Mouse (Mus musculus) spleen, postnatal 36 days (tissue): ENCODE measurements around the gene Sytl4.

ENCODE experiments used
- DNase-seq, 2 experiments: peaks; one replicate each; pipeline ENCODE4 v3.0.0; 2022; ENCODE audit warnings: low spot score in 2 of 2, mixed read lengths in 1 of 2

Sytl4 gene

DNA sequence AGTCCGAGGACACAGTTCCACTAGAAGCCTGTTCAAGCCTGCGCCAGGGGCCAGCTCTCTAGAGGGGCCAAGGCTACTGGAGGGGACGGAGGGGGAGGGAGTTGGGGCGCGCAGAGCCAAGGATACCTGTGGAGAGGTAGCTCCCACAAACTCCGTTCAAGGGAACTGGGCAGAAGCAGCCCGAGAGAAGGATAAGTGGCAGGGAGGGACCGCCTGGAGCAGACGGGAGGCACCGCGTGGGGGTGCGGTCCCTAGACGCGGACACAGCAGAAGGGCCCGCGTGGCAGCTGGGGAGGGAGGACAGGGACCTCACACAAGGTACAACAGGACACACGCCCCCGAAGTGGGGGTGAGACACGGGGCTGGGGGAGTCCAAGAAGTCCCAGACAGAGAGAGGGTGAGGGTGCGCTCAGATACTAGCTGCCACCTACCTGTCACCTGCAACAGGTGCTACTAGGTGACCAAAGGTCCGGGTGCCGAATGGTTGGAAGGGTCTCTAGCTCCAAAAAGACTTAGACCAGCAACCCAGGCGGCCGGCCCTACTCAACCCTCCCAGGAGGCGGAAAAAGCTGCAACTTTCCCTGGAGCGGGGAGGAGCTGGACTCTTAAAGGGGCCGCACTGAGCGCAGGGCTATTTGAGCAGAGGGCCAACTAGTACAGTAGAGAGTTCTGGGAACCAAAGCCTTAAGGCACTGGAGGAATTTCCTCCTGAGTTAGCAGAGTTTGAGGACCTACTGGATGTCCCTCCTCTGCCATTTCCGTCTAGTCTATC, at the start of gene Sytl4:
Gene Sytl4 (minus strand): TSS at position 582 of the 772 bp plus-strand sequence.
- no peak for DNase-seq

DNA sequence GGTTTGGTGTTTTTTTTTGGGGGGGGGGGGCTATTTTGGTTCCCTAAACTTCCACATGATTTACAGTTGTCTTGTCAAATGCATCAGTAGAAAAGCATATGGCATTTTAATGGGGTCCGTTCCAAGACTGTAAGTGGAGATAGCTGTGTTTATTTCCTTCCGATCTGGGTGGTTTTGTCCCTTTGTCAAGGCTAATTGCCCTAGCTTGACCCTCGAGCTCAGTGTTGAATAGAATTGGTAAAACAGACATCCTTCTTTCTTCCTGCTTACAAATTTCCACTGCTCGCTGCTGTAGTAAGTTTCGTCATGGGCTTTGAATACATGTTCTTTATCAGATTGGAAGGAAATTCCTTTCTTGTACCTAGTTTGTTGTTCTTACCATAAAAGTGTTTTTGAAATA, 39.1 kb upstream of the Sytl4 start:
- no peak for DNase-seq

DNA sequence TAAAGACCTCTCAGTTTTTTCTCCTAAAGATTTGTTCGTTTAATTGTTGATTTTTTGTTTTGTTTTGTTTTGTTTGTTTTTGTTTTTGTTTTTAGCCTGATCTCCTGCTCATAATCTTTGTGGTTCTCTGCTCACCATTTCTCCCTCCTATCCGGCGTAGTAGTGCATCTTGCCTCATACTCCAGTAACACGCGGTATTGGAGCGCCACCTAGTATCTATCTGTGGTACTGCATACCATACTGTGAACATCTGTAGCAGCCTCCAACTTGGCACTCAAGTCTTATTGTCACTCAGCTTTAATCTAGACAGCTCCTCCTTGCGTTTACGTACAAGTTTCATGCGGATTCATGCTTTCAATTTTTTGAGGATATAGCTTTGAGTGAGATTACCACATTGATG, 37.4 kb upstream of the Sytl4 start:
- DNase-seq: peak; percentile 4 to 10

DNA sequence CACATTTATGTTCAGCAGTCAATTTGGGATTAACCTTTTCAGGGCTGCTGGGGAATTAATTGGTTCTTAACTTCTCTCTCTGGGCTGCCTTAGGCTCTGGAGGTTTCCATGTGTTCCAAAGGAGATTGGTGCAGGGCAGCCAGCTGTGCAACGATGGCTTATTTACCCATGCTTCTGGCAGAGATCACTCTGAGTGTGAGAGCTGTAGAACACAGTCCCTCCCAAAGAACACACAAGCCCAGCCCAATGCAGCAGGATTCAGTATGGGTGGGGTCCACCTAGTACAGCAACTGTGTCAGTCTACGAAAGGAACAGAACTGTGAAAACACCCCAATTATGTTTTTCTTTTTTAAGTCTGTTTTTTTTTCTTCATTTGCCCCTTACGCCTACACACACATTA, 14.3 kb upstream of the Sytl4 start:
- DNase-seq: no peak

DNA sequence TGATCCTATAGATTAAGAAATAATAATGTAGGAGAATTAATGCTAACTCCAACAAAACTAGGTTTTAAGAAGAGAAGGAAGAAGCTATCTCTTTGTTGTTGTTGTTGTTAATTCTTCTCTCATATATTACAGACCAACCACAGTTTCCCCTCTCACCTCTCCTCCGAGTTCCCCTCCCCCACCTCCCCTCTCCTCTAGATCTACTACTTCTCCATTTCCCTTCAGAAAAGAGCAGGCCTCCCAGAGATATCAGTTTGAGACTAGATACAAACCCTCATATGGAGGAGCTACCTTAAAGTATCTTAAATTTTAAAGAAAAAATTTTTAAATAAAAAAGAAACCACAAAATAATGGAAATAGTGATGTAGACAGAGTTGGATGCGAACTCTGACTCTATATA, 17.0 kb downstream of the Sytl4 start:
- DNase-seq: no peak

DNA sequence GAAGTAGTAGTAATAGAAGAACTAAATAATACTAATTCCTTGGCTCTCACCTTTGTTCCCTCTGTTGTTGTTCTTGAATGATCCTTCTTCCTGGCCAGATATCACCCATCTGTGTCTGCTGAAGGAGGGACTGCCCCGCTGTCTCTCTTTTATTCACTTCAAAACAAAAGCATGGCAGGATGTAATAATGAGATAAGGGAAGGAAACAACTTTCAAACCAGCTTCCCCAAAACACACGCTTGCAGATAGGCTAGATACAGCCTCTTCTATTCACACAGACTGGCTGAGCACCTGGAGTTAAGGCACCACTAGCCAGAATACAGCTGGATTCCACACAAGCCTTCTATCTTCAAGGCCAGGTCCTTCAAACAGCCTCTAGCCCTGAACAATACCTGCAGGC, 21.0 kb downstream of the Sytl4 start:
- DNase-seq: no peak

DNA sequence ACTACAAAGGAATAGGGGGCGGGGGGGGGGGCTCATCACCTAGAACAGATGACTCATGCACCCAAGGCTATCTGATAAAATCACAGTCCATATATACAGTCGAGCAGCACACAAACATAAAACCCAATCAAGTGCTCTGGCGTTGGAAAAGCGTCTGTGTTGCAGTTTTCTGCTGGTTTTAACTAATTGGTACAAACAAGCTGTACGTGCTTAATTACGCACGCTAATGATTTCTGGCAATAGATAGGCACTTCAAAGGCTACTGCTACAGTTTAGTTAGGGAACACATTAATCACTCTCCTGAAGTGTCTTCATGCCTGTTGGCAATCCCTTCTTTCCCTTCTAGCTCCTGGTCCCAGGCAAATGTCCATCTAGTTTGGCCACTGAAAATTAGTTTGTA, 27.0 kb downstream of the Sytl4 start:
- no peak for DNase-seq

DNA sequence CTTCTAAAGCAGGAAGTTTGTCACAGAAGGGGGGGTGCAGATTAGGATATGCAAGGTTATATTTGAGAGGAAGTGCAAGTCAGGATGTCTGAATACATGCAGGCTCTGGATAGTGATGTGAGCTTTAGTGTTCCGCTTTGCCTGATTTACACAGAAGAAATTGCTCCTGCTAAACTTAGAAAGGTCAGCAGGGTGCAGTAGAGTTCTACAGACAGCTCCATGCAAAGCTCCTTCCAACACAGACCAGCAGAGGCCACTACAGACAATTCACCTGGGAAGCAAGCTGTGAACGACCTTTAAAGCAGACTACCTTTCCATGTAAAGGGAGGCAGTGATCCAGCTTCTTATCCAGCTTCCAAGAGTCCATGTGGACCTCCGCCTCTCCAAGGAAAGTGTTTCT, 34.2 kb downstream of the Sytl4 start:
- peak; percentile 16 to 21 for DNase-seq

DNA sequence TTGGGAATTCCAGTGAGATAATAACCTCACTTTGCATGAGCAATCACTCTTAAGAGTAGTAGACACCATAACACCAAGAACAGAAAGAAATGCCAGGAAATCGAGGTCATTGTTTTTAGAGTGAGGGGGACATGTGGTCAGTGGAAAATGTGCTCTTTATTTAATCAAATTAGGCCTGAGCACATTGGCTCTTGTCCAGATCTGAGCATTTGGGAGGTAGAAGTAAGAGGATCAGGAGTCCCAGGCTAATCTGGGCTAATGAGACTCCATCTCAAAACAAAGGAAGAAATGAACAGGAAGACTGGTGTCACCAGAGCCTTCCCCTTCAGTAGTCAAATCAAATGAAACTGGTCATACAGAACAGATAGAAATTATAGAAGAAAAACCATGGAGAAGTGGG, 42.1 kb downstream of the Sytl4 start:
- DNase-seq: no peak

DNA sequence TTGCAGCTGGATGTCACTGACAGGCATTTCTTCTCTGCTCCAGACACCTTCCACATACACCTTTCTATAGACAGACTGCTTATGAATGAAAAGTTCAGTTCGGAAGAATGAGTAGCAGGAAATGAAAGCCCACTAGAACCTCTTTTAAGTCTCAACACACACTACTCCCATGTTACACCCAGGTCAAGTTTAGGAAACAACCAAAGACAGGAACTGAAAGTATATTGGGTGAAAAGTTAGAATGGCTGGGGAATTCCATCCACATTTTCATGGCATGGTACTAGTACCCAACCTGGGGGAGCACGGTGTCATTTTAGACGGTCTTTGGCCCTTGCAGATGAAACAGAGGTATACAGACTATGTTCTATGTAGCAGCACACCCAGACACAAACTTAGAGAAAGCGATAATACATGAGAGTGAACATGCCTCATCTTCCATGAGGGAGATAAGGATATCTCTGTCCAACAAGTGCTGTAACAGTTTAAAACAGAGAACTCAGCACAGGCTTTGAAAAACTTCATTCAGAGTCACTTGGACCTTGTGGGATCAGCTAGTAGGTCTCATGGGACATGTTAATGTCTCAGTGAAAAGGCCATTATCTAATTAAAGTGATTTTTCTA, 44.9 kb downstream of the Sytl4 start:
- no peak for DNase-seq

DNA sequence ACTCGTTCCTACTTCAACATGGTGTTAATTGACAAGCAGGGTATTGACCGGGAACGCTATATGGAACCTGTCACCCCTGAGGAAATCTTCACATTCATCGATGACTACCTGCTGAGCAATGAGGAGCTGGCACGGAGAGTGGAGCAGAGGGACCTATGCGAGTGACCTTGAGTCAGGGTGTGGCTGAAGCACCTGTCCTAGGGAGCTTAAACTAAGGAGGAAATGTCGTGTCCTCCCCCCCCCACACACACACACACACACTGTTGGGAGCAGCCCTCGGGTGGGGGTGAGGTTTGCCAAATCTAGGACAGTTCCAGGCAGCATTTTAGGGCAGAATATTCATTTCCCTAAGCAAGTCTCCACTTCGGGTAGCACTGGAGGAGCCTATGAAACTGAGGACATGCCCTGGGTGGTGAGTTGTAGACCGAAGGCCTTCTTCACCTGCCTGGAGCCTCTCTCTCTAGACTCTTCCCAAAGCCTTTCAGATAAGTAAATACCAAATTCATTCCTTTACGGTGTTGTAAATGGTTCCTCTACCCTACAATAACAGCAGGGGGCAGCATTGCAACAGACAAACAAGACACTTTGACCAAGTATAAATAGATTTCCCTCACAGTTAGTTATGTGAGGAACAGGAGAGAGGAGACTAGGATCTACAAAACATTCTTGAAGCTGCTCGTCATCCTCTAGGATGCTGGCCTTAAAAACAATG, 50.2 kb downstream of the Sytl4 start:
- DNase-seq: peak in 1 of 2 experiments; percentile 15

DNA sequence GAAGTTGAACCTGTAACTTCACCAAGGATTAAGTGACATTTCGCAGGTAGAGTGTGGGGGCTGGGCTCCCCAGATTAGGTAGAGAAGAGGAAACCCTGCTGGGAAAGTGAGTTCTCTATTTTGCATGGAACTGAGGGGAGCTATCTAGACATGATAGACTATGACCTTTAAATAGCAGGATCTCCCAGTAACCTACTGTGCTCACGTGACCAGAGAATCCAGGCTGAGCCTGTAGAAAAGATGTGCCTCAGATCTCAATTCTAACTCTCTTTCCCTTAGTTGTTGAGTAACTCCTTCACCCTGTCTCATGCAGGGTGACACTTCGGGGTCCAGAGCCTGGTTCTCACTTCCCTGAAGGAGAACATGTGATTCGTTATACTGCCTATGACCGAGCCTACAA, 54.9 kb downstream of the Sytl4 start:
- no peak for DNase-seq

DNA sequence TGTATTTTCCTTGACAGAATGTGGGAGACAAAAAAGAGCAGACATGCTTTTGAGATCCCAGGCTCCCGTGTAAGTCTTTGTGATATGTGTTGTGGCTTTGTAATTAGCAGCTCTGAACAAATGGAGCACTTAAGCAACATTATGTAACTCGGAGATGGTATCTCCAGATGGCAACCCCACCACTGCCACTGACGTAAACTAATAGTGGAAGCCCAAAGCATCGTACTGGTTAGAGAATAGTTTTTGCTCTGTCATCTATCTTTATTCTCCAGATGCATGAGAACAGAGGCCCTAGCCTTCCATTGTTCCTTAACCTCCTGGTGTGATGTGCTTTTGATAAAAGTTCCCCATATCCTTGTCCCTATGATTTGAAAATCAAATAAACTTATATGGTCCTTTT, 60.4 kb downstream of the Sytl4 start:
- no peak for DNase-seq

DNA sequence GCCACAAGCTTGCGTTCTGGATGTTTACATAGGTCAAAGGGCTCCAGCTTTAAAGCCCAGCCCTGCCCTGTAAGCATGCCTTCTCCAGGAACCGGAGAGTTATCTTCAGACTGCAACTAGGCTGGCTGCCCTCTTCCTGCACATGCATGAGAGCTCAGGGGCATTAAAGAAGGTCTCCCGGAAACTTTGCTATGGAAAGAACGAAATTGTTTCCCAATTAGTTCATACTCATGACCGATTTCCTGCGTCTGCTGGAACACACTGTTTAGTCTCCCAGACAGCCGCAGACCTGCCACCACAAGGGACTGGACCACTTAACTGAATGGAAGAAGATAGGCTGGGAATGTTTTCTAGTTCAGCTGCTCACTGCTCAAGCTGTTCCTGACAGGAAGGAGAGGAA, 67.4 kb downstream of the Sytl4 start:
- no peak for DNase-seq

DNA sequence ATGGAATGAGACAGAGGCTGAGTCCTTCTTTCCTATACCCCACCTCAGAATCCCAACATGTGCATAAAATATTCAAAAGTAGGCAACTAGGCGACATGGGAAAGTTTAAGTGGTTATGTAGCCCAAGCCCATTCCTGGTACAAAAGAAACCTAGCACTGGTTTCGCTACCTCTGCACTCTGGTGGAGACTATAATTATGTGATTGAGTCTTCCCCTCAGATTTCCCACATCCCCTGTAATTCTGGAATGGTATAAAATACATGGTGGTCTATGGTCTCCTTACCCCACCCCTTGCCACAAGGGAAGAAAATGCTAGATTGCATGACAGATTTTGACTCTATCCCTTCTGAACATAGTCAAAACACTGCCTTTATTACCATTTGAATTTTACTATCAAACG, 68.6 kb downstream of the Sytl4 start:
- DNase-seq: no peak

DNA sequence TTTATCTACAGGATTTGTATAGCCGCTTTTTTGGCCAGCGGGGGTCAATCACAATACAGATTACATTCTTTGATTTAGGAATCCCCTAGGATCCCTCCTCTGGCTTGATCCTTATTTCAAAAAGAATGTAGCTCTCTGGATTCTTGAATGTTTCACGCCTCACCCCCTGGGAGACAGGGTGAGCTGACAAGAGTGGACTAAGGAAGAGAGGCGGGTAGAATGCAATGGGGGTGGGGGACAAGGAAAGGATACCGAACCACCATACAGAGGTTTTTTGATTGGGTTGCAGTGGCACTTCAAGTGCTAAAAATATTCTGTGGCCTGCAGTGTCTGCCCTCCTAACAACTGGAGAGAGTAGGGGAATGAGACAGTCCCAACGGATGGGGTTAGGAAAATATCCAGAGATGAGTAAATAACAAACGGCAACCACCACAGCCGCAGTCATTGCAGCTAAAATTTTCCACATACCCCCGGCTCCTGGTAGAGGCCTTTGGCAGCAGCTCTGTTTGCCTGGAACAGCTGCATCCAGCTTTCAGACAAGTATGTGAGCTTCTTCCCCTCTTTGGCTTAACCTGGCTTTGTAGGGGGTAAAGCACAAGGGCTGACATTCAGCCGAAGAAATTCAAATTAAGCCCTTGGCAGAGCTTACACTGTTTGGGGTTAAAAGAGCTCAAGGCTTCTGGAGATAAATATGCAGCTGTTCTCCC, 70.1 kb downstream of the Sytl4 start:
- DNase-seq: no peak

DNA sequence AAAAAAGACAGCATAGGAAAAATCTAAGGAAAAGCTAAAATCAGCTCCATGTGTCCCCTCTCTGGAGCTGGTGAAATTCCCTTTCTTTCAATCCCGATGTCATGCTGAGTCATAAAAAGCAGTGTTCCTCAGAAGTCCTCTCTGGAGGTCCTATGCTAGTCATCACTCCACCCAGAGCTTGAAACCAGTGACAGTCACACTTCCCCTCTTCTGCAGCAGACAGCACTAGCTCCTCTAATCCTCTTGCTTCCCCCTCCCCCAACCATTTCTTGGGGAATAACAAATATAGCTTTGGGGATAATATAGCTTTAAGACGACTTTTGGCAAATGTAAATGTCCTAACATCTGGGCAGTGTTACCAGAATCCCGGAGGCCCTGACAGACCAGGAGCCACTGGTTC, 73.4 kb downstream of the Sytl4 start, which contains the start of gene Srpx2:
Gene Srpx2 (plus strand): TSS at position 166 of the 400 bp plus-strand sequence.
- no peak for DNase-seq

DNA sequence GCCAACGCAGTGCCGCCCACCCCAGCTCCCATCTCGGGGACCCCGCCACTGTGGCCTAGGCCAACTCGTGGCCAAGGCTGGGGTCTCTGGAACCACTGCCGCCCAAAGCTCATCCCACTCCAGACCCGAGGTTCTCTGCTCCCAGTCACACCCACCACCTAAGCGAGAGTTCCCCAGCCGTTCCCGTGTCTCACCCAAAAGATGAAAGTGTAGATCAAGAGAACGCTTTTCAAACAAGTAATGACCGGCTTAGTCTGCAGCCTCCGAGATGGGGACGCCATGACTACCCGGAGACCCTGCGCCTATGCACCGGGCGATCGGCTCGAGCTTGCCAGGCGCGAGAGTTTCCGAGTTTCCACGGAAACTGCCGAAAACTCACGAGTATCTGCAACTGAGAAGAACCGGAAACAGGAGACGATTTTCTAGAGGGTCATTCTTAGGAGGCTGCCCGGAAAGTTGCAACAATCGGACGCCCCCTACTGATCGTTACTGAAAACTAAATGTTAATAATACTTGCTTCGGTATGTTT, 83.5 kb downstream of the Sytl4 start, which contains the start of gene Tspan6:
Gene Tspan6 (minus strand): TSS at position 416 of the 529 bp plus-strand sequence.
- DNase-seq: peak; percentile 54 to 63

DNA sequence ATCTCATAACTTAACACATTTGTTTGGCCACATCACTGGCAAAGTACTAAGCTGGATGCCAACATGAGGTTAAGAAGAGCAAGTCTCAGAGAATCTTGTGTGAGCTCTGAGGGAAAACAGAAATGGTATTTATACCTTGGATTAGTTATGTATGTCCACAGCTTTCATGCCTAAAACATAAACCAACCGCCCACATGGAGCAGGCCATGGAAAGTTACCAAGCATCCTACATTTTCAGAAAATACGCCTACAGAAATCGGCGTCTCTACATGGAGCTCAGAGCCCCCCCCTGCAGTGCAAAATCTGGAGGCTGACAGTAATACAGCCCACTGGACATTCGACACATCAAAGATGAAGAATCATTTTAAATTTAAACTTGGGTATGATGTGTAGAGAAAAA, 93.5 kb downstream of the Sytl4 start:
- DNase-seq: no peak

DNA sequence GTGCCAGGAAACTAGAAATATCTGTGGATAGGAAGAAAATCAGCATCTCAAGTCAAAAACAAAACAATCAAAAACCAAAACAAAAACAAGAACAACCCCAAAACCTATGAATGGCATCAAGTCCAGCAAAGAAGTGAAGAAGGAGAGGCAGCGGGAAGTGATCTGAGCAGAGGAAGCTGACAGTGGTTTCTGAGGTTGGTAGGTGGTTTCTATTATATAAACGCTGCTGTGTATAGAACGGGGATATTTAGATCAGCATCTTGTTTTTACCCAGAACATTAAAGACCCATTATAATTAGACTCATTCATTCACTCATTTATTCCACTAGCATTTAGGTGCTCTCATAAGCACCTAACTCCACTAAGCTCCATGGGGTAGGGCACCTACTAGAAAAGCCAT, 94.3 kb downstream of the Sytl4 start:
- no peak for DNase-seq
